Mouse (Mus musculus) stomach, postnatal 0 days (tissue): ENCODE results near the gene Txndc9. TPM values are rescaled to one million over a fixed set of nuclear protein-coding genes. Genes with fewer than 3 reads are reported as not detected.

Experiments
- ATAC-seq: fragments of 200-750 bp; cut with Nextera tagmentation; 2 replicates; pipeline ENCODE4 v1.8.0; 2017; ENCODE audit not compliant: low FRiP score, low TSS enrichment
- DNase-seq: peaks from one replicate; pipeline ENCODE4 v3.0.0-alpha.2; 2016; ENCODE audit warnings: low spot score
- H3K27ac ChIP-seq: fragments of 300-500 bp; sonication (generic); replicated peaks from 2 replicates; pipeline ENCODE4 v1.5.1; 2014; ENCODE audit warnings: mild to moderate bottlenecking, control low read depth
- H3K27me3 ChIP-seq: fragments of 300-500 bp; sonication (generic); 2 replicates; pipeline ENCODE4 v1.6.1; 2014; ENCODE audit warnings: low read length; ENCODE audit not compliant: control insufficient read depth, insufficient read depth
- H3K36me3 ChIP-seq: fragments of 300-500 bp; sonication (generic); 2 replicates; pipeline ENCODE4 v1.6.1; 2014; ENCODE audit warnings: low read length, mixed read lengths; ENCODE audit not compliant: control insufficient read depth, insufficient read depth
- H3K4me1 ChIP-seq: fragments of 300-500 bp; sonication (generic); replicated peaks from 2 replicates; pipeline ENCODE4 v1.6.1; 2014; ENCODE audit warnings: antibody characterized with exemption; ENCODE audit not compliant: control insufficient read depth, insufficient read depth
- H3K4me2 ChIP-seq: fragments of 300-500 bp; sonication (generic); replicated peaks from 2 replicates; pipeline ENCODE4 v1.6.1; 2014; ENCODE audit warnings: low read depth, mild to moderate bottlenecking, control low read depth, moderate library complexity
- H3K4me3 ChIP-seq: fragments of 300-500 bp; sonication (generic); 2 replicates; pipeline ENCODE4 v1.5.1; 2014; ENCODE audit warnings: low read depth, low read length, control low read depth
- H3K9ac ChIP-seq: fragments of 300-500 bp; sonication (generic); 2 replicates; pipeline ENCODE4 v1.6.1; 2014; ENCODE audit warnings: mild to moderate bottlenecking, low read length, control low read depth, mixed read lengths
- H3K9me3 ChIP-seq: fragments of 300-500 bp; sonication (generic); 2 replicates; pipeline ENCODE4 v1.6.1; 2016; ENCODE audit warnings: low read length; ENCODE audit not compliant: control insufficient read depth
- CTCF ChIP-seq: IDR thresholded peaks from 2 replicates; pipeline ENCODE4 v1.5.1; 2016; ENCODE audit warnings: antibody characterized with exemption, low read depth, mild to moderate bottlenecking, moderate library complexity
- EP300 ChIP-seq: optimal IDR thresholded peaks from 2 replicates; pipeline ENCODE3; 2016; ENCODE audit warnings: antibody characterized with exemption
- WGBS: fragments of 180-500 bp; shearing (Covaris S2); extraction: QIAGEN DNeasy Blood & Tissue Kit; methylation state at CpG from one replicate; pipeline ENCODE4 v1.1.7; 2014; 5-methylcytosine and 5-hydroxymethylcytosine counted together
- polyA plus RNA-seq: library from polyadenylated mRNA; unstranded; fragments of >200 nt; fragmentation: Nextera tagmentation; extraction: Ambion mirVana; gene quantifications from 2 replicates; pipeline ENCODE4 v1.2.1, GENCODE M21; 2015

Gene Txndc9
- polyA plus RNA-seq, 1 experiment from 2014 or later = 119 TPM

DNA sequence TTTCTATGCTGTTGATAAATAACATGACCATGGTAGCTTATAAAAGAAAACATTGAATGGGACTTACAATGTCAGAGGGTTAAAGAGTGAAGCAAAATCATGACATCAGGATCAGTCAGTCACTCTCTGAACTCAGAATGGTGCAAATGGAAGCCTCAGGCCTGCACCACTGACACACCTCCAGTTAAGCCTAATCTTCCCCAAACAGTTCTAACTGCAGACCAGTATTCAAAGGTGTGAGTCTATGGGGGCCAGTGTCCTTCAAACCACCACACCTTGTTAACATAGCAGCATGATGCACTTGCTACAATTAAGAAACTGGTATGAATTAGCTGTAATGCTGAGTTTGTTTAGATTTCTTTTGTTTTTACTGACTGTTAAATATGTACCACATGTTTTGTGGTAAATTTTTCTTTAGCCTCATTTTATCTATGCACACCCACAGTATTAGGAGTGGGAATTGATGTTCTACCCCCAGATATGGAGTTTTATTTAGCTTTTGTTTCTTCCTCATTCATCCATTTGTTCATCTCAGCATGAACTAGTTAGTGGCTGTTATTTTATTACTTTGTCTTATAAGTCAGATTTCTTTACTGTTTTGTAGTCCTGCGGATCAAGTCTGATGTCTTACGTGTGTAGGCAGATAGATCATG lies 17.0 kb upstream of the Txndc9 start:
- TF ChIP-seq CTCF = no peak
- TF ChIP-seq EP300 = no peak
- H3K27ac ChIP-seq = no peak overlapping the region
- 87% methylated on average over 2 of the region's 2 CpGs for WGBS

DNA sequence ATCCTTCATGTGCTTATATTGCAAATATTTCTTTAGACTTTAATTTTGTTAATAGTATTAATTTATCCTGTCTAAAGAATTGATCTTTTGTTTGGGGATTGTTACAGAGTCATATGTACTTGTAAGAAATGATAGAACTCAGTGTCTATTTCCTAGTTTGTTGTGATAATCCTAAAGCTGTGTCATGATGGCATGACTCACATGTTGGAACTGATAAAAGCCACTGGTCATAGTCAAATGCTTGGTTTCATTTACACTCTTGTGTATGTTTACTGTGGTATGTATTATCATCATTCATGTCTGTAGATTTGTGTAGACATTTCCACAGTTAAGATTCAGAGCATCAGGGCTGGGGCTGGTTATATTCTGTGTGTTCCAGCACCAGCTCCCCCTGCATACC lies 14.8 kb upstream of the Txndc9 start:
- DNase-seq (no peak), ATAC-seq (no peak)
- H3K27ac ChIP-seq = no peak overlapping the region
- no peak overlapping the region for H3K4me2 ChIP-seq
- H3K36me3 ChIP-seq = no peaks in the 10 kb centered on the region
- no peaks in the 10 kb centered on the region for H3K4me1 ChIP-seq
- no peak overlapping the region for H3K9ac ChIP-seq
- no peaks in the 10 kb centered on the region for H3K9me3 ChIP-seq
- no peaks in the 10 kb centered on the region for H3K27me3 ChIP-seq
- no peak overlapping the region for H3K4me3 ChIP-seq
- TF ChIP-seq CTCF (no peak), EP300 (no peak)

More for the DNA sequence above, 17.0 kb upstream of the Txndc9 start:
- no peaks in the 10 kb centered on the region for H3K27me3 ChIP-seq
- no peak overlapping the region for H3K4me3 ChIP-seq
- no peaks in the 10 kb centered on the region for H3K4me1 ChIP-seq
- peaks cover 5% of the 10 kb centered on the region for H3K36me3 ChIP-seq
- DNase-seq (no peak), ATAC-seq (no peak)
- H3K9ac ChIP-seq = no peak overlapping the region
- no peaks in the 10 kb centered on the region for H3K9me3 ChIP-seq
- no peak overlapping the region for H3K4me2 ChIP-seq

DNA sequence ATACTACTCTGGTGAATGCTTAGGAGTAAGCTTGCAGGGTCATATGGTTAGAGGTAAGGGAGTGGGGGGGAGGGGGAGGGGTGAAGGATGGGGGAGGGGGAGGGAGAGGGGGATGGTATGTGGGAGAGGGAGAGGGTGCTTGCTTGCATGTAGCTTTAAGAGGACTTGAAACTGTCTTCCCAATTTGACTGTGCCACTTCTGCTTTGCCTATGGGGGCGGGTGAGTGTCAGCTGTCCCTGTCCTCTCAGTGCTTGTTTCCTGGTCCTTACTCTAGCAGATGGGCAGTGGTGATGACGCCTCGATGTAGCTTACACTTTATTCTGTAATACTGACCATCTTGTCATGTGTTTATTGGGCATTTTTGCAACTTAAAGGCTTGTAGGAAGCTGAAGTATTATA lies 14.4 kb upstream of the Txndc9 start:
- Histone ChIP-seq H3K9me3 (no peaks in the 10 kb centered on the region), H3K36me3 (no peaks in the 10 kb centered on the region), H3K27me3 (no peaks in the 10 kb centered on the region), H3K4me1 (no peaks in the 10 kb centered on the region), H3K4me2 (no peak overlapping the region), H3K9ac (no peak overlapping the region), H3K4me3 (no peak overlapping the region), H3K27ac (no peak overlapping the region)
- TF ChIP-seq CTCF = no peak
- TF ChIP-seq EP300 = no peak
- WGBS = 86% methylated on average over 3 of the region's 3 CpGs
- DNase-seq = no peak
- peak; percentile 18; the same call in 1 of the 2 replicates for ATAC-seq

DNA sequence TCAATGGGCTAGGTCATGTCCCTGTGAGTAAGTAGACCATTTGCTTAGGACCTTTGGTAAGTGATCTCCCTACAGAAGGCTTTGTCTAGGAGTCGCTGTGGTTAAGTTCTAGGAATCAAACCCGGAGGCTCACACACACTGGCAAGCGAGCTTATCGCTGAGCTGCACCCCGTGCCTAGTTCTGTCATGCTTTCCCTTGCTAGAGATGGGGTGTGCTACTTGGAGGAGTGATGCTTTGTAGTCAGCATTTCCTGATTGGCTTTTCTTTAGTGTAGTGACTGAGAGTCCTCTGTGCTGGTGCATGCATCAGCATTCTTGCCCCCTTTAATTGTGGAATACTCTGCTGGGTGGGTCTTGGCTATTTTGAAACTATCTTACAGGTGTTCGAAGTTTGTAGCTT lies 14.0 kb upstream of the Txndc9 start:
- no peak for TF ChIP-seq CTCF
- no peak for TF ChIP-seq EP300
- no peak overlapping the region for H3K9ac ChIP-seq
- H3K27ac ChIP-seq = no peak overlapping the region
- H3K36me3 ChIP-seq = no peaks in the 10 kb centered on the region
- peak; percentile 24 for DNase-seq
- peak; percentile 59; the same call in 1 of the 2 replicates for ATAC-seq
- H3K9me3 ChIP-seq = no peaks in the 10 kb centered on the region
- H3K4me1 ChIP-seq = no peaks in the 10 kb centered on the region
- no peak overlapping the region for H3K4me3 ChIP-seq
- no peaks in the 10 kb centered on the region for H3K27me3 ChIP-seq
- H3K4me2 ChIP-seq = no peak overlapping the region
- WGBS = 71% methylated on average over 6 of the region's 6 CpGs

DNA sequence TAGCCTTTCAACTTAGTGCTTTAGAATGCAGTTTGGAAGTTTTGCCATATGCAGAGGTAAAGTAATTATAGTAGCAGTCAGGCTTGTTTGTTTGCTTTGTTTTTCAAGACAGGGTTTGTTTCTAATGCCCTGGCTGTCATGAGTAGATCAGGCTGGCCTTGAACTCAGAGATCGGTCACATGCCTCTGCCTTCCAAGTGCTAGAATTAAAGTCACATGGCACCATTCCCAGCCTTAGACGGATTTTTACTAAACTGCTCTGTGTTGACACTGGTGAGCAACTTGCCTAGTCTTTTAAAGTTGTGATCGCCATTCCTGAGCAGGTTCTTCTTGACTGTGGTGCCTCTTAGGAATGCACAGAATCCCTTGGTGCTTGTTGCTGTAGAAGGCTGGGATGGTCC lies 9.0 kb upstream of the Txndc9 start:
- no peaks in the 10 kb centered on the region for H3K36me3 ChIP-seq
- ATAC-seq = no peak
- TF ChIP-seq CTCF (no peak), EP300 (no peak)
- no peak overlapping the region for H3K4me3 ChIP-seq
- H3K9me3 ChIP-seq = no peaks in the 10 kb centered on the region
- no peaks in the 10 kb centered on the region for H3K4me1 ChIP-seq
- no peak overlapping the region for H3K9ac ChIP-seq
- no peak overlapping the region for H3K27ac ChIP-seq
- 49% methylated on average over 3 of the region's 3 CpGs for WGBS
- H3K27me3 ChIP-seq = no peaks in the 10 kb centered on the region
- no peak overlapping the region for H3K4me2 ChIP-seq
- DNase-seq = no peak

DNA sequence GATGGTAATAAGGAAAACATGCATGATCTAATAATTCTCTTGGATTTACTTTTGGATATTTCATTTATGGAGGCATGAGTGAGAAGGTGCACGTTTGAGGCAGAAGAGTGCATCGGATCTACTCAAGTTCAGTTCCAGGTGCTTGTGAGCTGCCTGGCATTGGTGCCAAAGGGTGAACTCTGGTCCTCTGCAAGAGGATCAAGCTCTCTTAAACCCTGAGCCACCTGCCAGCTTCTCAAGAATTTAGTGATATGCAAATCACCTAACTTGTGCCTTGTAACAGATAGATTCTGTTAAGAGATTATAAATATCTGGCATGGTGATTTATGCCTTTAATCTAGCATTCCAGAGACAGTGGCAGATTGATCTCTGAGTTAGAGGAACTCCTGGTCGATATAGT lies 5.4 kb upstream of the Txndc9 start:
- no peak for ATAC-seq
- Histone ChIP-seq H3K36me3 (no peaks in the 10 kb centered on the region), H3K27me3 (no peaks in the 10 kb centered on the region), H3K27ac (no peak overlapping the region), H3K9ac (no peak overlapping the region), H3K4me3 (no peak overlapping the region), H3K4me1 (no peaks in the 10 kb centered on the region; the same call in 1 of the 2 replicates), H3K9me3 (no peaks in the 10 kb centered on the region), H3K4me2 (no peak overlapping the region)
- TF ChIP-seq EP300 (no peak), CTCF (no peak)
- 78% methylated on average over 3 of the region's 3 CpGs for WGBS
- no peak for DNase-seq
